Mouse (Mus musculus): ENCODE data around the gene Slc27a3.

DNA sequence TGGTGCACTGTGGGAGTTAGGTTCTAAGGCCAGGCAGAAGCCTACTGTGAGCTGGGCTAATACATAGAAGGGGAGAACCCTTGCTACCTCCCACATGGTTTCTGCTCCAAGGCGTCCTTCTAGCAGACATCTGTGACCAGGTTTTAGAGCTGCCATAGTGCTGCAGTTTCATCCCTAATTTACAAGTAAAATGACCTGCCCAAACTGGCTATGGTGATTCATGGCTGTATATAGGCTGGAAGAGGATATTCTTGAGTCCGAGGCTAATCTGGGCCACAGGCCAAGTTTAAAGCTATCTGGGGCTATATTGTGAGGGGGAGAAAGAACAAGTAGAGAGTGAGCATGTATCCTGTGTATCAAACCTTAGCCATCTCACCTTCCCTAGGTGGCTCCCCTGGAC lies 20.7 kb downstream of the Slc27a3 start:
- TF ChIP-seq ZMIZ1 (IDR thresholded peaks at IDR 0.05; ENCODE audit: low read depth, low read length) (no peak), MAFK (IDR thresholded peaks at IDR 0.05; ENCODE audit: borderline replicate concordance, low read depth, low read length) (no peak), ELF1 (IDR thresholded peaks at IDR 0.05; ENCODE audit: low read depth, low read length) (no peak), BHLHE40 (IDR thresholded peaks at IDR 0.05; ENCODE audit: borderline replicate concordance, low read depth, low read length) (no peak)
